Mouse (Mus musculus) forebrain, postnatal 0 days (tissue): Measurements from ENCODE around the gene Zmynd15. TPM values are rescaled to one million over a fixed set of nuclear protein-coding genes. Genes with fewer than 3 reads are reported as not detected.
"Not testable (repeated sequence)": the region's sequence is repeated elsewhere in the genome, so short reads cannot be mapped to it uniquely, and the experiment has no call there.

ENCODE experiments used
- ATAC-seq: fragments of 200-750 bp; cut with Nextera tagmentation; 2 replicates; pipeline ENCODE4 v1.8.0; 2017; ENCODE audit warnings: mild to moderate bottlenecking, moderate library complexity
- DNase-seq: peaks from one replicate; pipeline ENCODE4 v3.0.0-alpha.2; 2015
- H3K27ac ChIP-seq: fragments of 300-500 bp; sonication (generic); 2 replicates; pipeline ENCODE4 v1.5.1; 2014; ENCODE audit warnings: low read depth, mild to moderate bottlenecking, antibody characterized with exemption, low read length, moderate library complexity, mixed read lengths
- H3K27me3 ChIP-seq: fragments of 300-500 bp; sonication (generic); 2 replicates; pipeline ENCODE4 v1.6.1; 2014; ENCODE audit warnings: mild to moderate bottlenecking, low read length, mixed read lengths; ENCODE audit not compliant: insufficient read depth
- H3K36me3 ChIP-seq: fragments of 300-500 bp; sonication (generic); 2 replicates; pipeline ENCODE4 v1.6.1; 2014; ENCODE audit warnings: mild to moderate bottlenecking, moderate library complexity; ENCODE audit not compliant: insufficient read depth
- H3K4me1 ChIP-seq: fragments of 300-500 bp; sonication (generic); 2 replicates; pipeline ENCODE4 v1.6.1; 2014; ENCODE audit warnings: antibody characterized with exemption; ENCODE audit not compliant: insufficient read depth
- H3K4me2 ChIP-seq: fragments of 300-500 bp; sonication (generic); 2 replicates; pipeline ENCODE4 v1.6.1; 2014; ENCODE audit warnings: low read depth, mild to moderate bottlenecking, moderate library complexity
- H3K4me3 ChIP-seq: fragments of 300-500 bp; sonication (generic); 2 replicates; pipeline ENCODE4 v1.5.1; 2014; ENCODE audit warnings: low read depth, low read length, mixed read lengths
- H3K9ac ChIP-seq: fragments of 300-500 bp; sonication (generic); 2 replicates; pipeline ENCODE4 v1.6.1; 2014; ENCODE audit warnings: mild to moderate bottlenecking
- H3K9me3 ChIP-seq: fragments of 300-500 bp; sonication (generic); 2 replicates; pipeline ENCODE4 v1.6.1; 2016; ENCODE audit warnings: low read length
- CTCF ChIP-seq: sonication (generic); IDR thresholded peaks from 2 replicates; pipeline ENCODE4 v1.5.1; 2016; ENCODE audit warnings: antibody characterized with exemption, control low read depth, low read depth
- WGBS: fragments of 180-500 bp; shearing (Covaris S2); extraction: QIAGEN DNeasy Blood & Tissue Kit; methylation state at CpG from one replicate; pipeline ENCODE4 v1.1.7; 2014; 5-methylcytosine and 5-hydroxymethylcytosine counted together
- polyA plus RNA-seq: library from polyadenylated mRNA; unstranded; fragments of >200 nt; fragmentation: Nextera tagmentation; extraction: Ambion mirVana; gene quantifications from 2 replicates; pipeline ENCODE4 v1.2.1, GENCODE M21; 2015
- total RNA-seq: library from RNA; depleted of rRNA; stranded (reverse); fragments of >200 nt; gene quantifications from 2 replicates; pipeline ENCODE4 v1.2.3, GENCODE M21; 2014

The Zmynd15 gene
- total and polyA plus RNA-seq, 2 experiments from 2014 or later, result 0.84 to 1.1 TPM

- TF ChIP-seq CTCF, result no peak
- H3K36me3 ChIP-seq, result no peaks in the 10 kb centered on the region
- H3K4me1 ChIP-seq, result no peaks in the 10 kb centered on the region
- H3K4me3 ChIP-seq, result peak overlapping the region; percentile 18; the same call in 1 of the 2 replicates
- ATAC-seq, result no peak
- DNase-seq, result peak; percentile 38
- 6% methylated on average over 23 of the region's 23 CpGs for WGBS
- no peak overlapping the region for H3K27ac ChIP-seq
- H3K4me2 ChIP-seq, result peak overlapping the region; percentile 54
- peak overlapping the region; percentile 41; the same call in 1 of the 2 replicates for H3K9ac ChIP-seq
- no peaks in the 10 kb centered on the region for H3K9me3 ChIP-seq
- no peaks in the 10 kb centered on the region for H3K27me3 ChIP-seq
Observed at GRCm38 (mm10) chr11:70465824-70466223, 6.6 kb downstream of the Zmynd15 start.

GRCm38 (mm10) chr11:70467902-70468619 is 8.8 kb downstream of the Zmynd15 start:
- TF ChIP-seq CTCF, result no peak

GRCm38 (mm10) chr11:70469764-70470163 is 10.5 kb downstream of the Zmynd15 start:
- Histone ChIP-seq H3K27me3 (no peaks in the 10 kb centered on the region), H3K4me3 (no peak overlapping the region), H3K9me3 (no peaks in the 10 kb centered on the region), H3K36me3 (no peaks in the 10 kb centered on the region), H3K4me2 (no peak overlapping the region), H3K4me1 (no peaks in the 10 kb centered on the region), H3K9ac (no peak overlapping the region), H3K27ac (no peak overlapping the region)
- WGBS, result 86% methylated on average over 3 of the region's 3 CpGs
- DNase-seq (no peak), ATAC-seq (no peak)
- TF ChIP-seq CTCF, result no peak

More at GRCm38 (mm10) chr11:70467902-70468619, 8.8 kb downstream of the Zmynd15 start:
- no peak overlapping the region for H3K27ac ChIP-seq
- no peaks in the 10 kb centered on the region for H3K4me1 ChIP-seq
- H3K27me3 ChIP-seq, result no peaks in the 10 kb centered on the region
- no peak for ATAC-seq
- WGBS, result 85% methylated on average over 5 of the region's 5 CpGs
- H3K36me3 ChIP-seq, result no peaks in the 10 kb centered on the region
- H3K9me3 ChIP-seq, result no peaks in the 10 kb centered on the region
- no peak for DNase-seq
- H3K4me2 ChIP-seq, result no peak overlapping the region
- H3K4me3 ChIP-seq, result no peak overlapping the region
- no peak overlapping the region for H3K9ac ChIP-seq

DNA sequence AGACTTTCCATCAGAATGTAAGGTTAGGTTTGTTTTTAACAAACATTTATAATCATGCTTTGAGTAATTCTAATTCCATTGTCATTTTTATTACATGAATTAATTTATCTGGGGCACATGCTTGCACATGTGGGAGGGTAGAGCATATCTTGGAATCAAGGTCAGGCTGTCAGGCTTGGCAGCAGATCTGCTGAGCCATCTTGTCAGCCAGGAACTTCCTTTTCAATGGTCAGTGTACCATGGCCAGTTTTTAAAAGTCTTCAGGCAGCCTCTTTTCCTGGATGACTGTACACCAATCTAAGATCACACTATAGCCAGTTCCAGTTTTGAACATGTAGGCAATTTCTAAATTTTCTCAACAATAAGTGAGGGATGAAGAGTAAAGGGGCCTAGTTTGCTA is 13.5 kb downstream of the Zmynd15 start:
- Histone ChIP-seq H3K36me3 (no peaks in the 10 kb centered on the region), H3K9me3 (no peaks in the 10 kb centered on the region), H3K27me3 (no peaks in the 10 kb centered on the region), H3K4me1 (no peaks in the 10 kb centered on the region), H3K9ac (no peak overlapping the region), H3K4me3 (no peak overlapping the region), H3K27ac (no peak overlapping the region), H3K4me2 (no peak overlapping the region)
- DNase-seq, result no peak
- no peak for TF ChIP-seq CTCF
- no peak for ATAC-seq

DNA sequence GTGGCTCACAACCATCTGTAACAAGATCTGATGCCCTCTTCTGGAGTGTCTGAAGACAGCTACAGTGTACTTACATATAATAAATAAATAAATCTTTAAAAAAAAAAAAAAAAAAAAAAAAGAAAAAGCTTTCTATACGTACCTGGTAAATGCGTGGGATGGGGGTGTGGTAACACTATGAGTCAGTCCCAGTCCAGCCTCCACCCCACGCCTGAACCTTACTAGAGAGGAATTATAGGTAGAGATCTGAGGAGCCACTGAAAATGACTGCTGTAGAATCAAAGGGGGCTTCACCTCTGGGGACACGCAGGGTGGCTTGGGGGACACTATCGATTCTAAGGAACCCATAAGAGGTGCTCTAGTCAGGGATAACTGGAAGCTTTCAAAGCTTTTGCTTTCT is 14.1 kb downstream of the Zmynd15 start:
- H3K4me2 ChIP-seq, DNase-seq, ATAC-seq, H3K36me3 ChIP-seq, H3K27me3 ChIP-seq, H3K9ac ChIP-seq, H3K4me1 ChIP-seq, H3K9me3 ChIP-seq, H3K27ac ChIP-seq, H3K4me3 ChIP-seq: not testable (repeated sequence)
- WGBS, result 92% methylated on average over 5 of the region's 5 CpGs

- no peak for TF ChIP-seq CTCF
- no peak overlapping the region for H3K9ac ChIP-seq
- no peaks in the 10 kb centered on the region for H3K9me3 ChIP-seq
- no peak overlapping the region for H3K4me3 ChIP-seq
- whole genome bisulfite sequencing, result 78% methylated on average over 12 of the region's 12 CpGs
- no peaks in the 10 kb centered on the region for H3K27me3 ChIP-seq
- H3K27ac ChIP-seq, result no peak overlapping the region
- H3K4me2 ChIP-seq, result no peak overlapping the region
- no peaks in the 10 kb centered on the region for H3K4me1 ChIP-seq
- no peak for DNase-seq
- no peak for ATAC-seq
- H3K36me3 ChIP-seq, result no peaks in the 10 kb centered on the region
Observed at GRCm38 (mm10) chr11:70474872-70475534, 15.8 kb downstream of the Zmynd15 start.

DNA sequence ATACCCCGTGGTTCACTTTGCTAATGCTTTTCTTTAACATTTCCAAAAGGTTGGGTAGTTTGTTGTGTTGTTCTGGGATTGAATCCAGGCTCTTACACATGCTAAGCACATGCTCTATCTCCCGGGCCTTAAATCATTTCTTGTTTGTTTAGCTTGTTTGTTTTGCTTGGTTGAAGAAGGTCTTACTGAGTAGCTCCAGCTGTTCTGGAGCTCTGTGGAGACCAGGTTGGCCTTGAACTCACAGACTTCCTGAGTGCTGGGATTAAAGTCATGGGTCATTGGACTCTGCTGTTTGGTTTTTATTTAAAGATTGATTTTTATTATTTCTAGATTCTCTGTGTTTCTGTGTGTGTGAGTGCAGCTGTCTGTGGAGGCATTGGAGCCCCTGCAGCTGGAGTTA is 26.3 kb downstream of the Zmynd15 start:
- Histone ChIP-seq H3K36me3 (no peaks in the 10 kb centered on the region), H3K4me1 (no peaks in the 10 kb centered on the region), H3K4me3 (no peak overlapping the region), H3K4me2 (no peak overlapping the region), H3K27me3 (no peaks in the 10 kb centered on the region), H3K9ac (no peak overlapping the region), H3K27ac (no peak overlapping the region), H3K9me3 (no peaks in the 10 kb centered on the region)
- DNase-seq (no peak), ATAC-seq (no peak)
- 50% methylated on average over 2 of the region's 2 CpGs for WGBS
- TF ChIP-seq CTCF, result no peak
